Mouse (Mus musculus): ENCODE results near the gene Tmem205. TPM values are rescaled to one million over a fixed set of nuclear protein-coding genes. Genes with fewer than 3 reads are reported as not detected.
A peak's percentile ranks its signal among the peaks of the same experiment; 100 is the strongest.

Tmem205 gene
- total RNA-seq, 2 experiments from 2014 or later = 18.9 to 21.4 TPM

DNA sequence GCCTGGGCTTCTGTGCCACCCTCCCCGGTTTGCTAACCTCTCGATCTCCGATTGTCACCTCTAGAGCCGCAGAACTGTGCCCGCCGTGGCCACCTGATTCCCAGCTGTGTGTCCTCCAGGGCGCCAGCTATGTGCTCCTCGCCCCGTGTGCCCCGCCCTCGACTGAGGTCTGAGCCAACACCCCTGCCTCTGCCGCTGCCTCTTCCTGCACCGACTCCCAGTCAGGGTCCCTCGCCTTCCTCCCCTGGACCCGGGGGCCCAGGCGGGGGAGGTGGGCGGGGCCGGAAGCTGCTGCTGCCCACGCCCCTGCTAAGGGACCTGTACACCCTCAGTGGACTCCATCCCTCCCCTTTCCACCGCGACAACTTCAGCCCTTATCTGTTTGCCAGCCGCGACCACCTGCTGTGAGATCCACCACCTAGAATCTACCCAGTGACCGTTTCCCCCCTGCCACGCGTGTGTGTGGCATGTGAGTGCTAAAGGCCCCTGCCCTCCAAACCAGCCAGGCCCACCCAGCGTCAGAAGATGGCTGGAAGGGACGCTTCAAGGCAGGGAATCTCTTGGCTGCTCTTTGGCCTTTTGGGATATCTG is 20.3 kb upstream of the Tmem205 start:
- DNase-seq (ENCODE audit: low spot score in 2 of 2) = no peak

DNA sequence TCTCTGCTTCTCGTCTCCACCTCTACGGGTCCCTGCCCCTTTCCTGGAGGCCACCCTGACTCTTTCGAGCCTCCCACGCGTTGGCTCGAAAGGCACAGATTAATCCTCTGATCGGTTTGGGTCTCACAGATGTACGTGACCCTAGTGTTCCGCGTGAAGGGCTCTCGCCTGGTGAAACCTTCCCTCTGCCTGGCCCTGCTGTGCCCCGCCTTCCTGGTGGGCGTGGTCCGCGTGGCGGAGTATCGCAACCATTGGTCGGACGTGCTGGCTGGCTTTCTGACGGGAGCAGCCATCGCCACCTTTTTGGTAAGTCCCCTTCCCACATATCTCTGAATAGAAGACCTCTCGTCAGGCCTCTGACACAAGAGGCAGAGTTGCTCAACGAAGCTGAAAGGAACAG is 16.9 kb upstream of the Tmem205 start:
- DNase-seq (ENCODE audit: low spot score in 2 of 2) = no peak

DNA sequence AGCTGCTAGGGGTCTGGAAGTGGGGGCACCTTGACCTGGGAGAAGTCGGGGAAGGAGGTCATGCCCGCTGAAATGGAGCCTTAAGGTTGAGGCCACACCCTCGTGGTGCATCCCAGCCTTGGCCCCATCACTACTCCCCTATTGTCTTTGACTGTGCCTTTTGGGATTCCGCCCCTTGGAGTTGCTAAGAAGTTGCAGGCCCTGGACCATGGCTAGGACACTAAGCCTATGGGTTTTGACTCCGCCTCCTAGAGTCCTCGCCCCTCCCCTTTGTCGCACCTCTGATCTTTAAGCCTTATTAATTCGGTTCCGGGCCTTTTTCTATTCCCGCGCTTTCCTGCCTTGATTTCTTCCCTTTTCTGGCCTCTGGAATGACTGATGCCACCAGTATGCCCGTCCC is 16.3 kb upstream of the Tmem205 start:
- DNase-seq (ENCODE audit: low spot score in 2 of 2) = no peak

GRCm38 (mm10) chr9:21943046-21943445 is 15.7 kb upstream of the Tmem205 start:
- no peak for DNase-seq (ENCODE audit: low spot score in 2 of 2)

DNA sequence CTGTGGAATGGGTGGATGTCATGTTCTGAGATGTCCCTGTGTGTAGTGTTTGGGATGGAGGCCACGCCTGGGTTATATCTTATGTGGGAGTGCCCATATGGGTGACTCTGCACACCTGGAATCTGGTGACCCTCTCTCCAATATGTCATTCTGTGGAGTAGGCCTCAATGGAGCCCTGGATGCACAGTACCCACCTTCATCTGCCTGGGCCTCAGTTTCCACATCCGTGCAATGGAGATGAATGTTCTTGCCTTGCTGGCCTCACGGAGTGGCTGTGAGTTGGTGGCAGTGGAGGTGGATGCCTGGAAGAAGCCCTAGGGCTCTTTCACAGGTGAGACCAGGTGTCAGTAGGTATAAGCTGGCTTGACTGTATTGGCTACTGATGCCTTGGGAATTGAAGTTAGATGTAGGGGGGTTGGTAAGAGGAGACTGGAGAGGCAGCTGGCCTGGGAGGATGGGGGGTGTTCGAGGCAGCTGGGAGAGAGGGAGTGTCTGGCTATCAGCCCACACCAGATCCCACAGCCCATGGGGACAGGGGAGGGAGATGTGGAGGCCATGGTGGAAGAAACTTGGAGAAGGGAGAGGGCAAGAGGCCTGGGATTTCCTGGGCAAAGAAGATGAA is 11.0 kb upstream of the Tmem205 start:
- no peak for DNase-seq (ENCODE audit: low spot score in 2 of 2)

DNA sequence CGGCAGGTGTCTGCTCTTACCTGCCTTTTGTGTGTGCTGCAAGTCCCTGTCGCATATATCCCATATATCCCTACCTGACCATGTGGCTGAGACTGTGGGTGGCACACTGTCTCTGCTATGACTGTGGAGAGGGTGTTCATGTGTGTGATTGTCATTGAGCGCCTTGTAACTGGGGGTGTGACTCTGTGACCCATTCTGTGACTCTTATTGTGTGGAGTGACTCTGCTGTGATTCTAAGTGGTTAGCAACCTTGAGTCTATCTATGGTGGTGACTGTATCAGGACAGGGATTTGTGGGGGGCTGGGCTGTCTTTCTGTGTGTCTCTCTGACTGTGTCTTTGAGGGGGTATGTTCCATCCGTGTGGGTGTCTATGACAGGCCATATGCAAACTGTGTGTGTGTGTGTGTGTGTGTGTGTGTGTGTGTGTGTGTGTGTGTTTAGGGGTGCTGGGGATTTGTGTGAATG is 10.4 kb upstream of the Tmem205 start:
- no peak for DNase-seq (ENCODE audit: low spot score in 2 of 2)

DNA sequence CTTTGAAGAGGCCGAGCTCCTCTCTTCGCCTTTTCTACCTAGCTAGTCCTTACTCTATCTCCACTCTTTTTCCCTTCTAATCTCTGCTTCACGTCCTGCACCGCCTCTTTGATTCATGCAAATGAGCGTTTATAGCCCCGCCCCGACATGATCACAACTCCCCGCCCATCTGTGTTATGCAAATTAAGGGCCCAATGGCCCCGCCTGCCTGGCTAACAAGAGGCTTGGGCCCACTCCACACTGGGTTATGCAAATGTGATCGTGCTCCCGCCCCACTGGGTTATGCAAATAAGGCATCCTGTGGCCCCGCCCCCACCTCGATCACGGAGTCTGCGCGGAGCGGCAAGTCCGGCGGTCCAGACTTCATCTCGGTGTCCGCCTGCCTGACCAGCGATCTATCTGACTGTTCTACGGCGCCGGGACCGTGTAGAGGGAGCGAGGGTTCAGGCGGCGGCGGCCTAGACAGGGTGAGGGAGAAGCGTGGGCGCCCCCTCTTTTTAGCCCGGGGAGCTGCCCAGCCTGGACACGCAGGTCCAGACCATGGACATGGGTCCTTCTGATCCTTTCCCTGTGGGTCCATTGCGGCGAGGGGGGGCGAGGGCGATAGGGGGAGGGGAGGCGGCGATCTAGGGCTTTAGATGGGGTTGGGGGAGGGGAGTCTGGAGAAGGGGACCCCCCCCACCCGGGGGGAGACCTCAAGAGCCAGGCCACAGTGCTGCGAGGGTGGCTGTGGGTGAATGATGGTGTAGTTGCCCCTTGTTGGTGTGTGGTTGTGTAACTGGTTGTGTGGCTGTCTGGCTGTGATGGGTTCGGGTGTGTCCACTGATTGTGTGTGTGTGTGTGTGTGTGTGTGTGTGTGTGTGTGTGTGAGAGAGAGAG is 9.6 kb upstream of the Tmem205 start, which contains the start of gene Plppr2:
Gene Plppr2 (plus strand): TSS at position 342 of the 879 bp plus-strand sequence.
- DNase-seq (ENCODE audit: low spot score in 2 of 2) = peak; percentile 93 to 96

DNA sequence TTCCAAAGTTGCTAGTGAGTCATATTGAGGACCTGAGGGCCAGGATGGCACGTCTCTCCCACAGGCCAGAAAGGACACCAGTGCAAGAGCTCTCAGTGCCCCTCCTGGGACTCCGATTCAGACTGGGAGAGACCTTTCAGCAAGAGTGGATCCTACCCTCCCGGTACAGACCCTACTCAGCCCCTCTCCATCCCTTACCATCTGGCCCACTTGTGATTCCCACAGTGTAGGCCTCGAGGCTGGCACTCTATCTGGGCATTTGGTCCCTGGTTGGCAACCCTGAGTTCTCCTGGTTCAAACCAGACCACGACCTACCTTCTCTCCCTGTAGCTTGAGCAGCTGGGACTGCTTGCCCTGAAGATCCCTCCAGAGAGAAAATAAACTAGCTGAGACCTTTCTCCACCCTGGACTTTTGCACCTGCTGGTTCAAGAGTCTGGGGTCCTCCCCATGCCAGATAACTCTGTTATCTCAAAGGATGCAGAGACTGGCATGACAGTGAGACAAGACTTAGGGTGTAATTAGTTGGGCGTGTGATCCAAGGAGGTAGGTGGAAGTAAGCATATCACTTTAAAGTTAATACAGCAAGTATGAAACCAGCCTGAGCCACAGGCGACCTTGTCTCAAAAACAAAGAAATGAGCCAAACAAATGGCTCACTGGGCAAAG is 8.2 kb upstream of the Tmem205 start:
- no peak for DNase-seq (ENCODE audit: low spot score in 2 of 2)

DNA sequence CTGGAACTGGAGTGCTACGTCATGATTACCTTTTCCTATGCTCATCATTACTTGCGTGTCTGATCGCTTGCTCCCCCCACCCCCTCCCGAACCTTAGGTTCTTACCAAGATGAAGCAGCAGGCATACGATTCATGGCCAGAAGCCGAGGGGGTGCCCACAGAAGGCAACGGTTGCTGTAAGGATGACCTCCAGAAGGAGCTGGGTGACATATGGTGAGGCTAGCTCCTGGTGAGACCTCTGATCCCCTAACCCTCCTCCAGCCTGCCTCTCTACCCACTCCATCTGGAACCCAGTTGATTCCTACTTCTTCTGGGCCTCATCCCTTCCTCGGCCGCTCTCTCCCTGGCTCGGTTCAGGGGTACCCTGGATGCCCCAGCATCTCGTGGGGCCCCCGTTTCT is 6.7 kb upstream of the Tmem205 start:
- DNase-seq (ENCODE audit: low spot score in 2 of 2) = no peak

GRCm38 (mm10) chr9:21932445-21933137 is 5.2 kb upstream of the Tmem205 start:
- no peak for DNase-seq (ENCODE audit: low spot score in 2 of 2)

DNA sequence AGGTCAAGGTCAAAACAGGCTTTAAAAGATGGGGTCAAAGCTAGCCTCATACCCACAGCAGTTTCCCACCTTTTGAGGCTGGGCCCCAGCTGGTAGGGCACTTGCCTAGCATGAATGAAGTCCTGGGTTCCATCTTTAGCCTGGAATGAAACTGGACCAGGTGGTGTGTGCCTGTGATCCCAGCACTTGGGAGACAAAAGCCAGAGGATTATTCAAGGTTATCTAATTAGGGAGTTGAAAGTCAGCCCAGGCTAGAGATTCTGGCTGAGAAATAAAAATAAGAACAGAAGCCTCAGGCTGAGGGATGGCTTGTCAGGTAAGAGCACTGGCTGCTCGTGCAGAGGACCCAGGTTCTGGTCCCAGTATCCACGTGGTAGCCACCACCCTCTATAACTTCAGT is 4.7 kb upstream of the Tmem205 start:
- DNase-seq (ENCODE audit: low spot score in 2 of 2) = no peak

GRCm38 (mm10) chr9:21929208-21929607 is 1.9 kb upstream of the Tmem205 start:
- DNase-seq (ENCODE audit: low spot score in 2 of 2) = no peak

DNA sequence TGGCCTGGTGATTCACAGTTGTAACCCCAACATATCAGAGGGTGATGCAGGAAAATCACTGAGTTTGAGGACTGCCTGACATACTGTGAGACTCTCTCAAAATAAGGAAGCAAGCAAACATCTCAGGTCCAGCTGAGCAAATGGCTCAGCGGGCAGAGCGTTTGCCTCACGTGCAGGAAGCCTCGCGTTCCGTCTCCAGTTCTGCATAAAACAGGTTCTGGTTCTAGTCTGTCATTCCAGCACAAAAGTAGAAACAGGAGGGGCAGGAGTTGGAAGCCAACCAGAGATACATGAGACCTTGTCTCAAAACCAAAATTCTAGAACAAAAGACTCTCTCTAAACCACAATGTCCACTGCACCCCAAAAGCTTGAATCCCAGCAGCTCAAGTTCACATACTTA is 572 bp downstream of the Tmem205 start:
- no peak for DNase-seq (ENCODE audit: low spot score in 2 of 2)

- DNase-seq (ENCODE audit: low spot score in 2 of 2) = peak in 1 of 2 experiments; percentile 25
Measured at GRCm38 (mm10) chr9:21926155-21926554, 1.2 kb downstream of the Tmem205 start.

GRCm38 (mm10) chr9:21925506-21925905 is 1.9 kb downstream of the Tmem205 start:
- no peak for DNase-seq (ENCODE audit: low spot score in 2 of 2)

- no peak for DNase-seq (ENCODE audit: low spot score in 2 of 2)
Measured at GRCm38 (mm10) chr9:21925034-21925433, 2.3 kb downstream of the Tmem205 start.

- peak in 1 of 2 experiments; percentile 84 for DNase-seq (ENCODE audit: low spot score in 2 of 2)
Measured at GRCm38 (mm10) chr9:21924099-21924493, 3.3 kb downstream of the Tmem205 start.

- no peak for DNase-seq (ENCODE audit: low spot score in 2 of 2)
Measured at GRCm38 (mm10) chr9:21923490-21924098, 3.8 kb downstream of the Tmem205 start.

DNA sequence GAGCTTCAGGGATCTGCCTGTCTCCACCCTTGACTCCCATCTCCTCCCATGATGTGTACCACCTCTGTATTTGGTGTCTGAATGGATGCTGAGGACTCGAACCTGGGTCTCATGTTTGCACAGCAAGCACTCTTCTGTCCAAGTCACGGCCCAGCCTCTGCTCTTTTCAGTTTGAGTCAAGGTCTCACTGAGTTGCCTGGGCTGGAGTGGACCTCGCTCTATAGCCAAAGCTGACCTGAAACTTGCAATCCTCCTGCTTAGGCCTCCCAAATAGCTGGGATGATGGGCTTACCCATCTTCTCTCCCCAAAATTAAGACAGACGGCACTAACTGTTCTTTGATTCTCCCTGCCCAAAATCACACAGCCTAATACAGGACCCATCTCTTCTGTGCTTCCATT is 4.3 kb downstream of the Tmem205 start:
- DNase-seq (ENCODE audit: low spot score in 2 of 2) = no peak

- no peak for DNase-seq (ENCODE audit: low spot score in 2 of 2)
Measured at GRCm38 (mm10) chr9:21918692-21919384, 8.5 kb downstream of the Tmem205 start.

Measured in gastrocnemius, postnatal 4 days (tissue).